Mouse (Mus musculus): ENCODE measurements around the gene Adgrg6. TPM values are rescaled to one million over a fixed set of nuclear protein-coding genes. Genes with fewer than 3 reads are reported as not detected.

Adgrg6 gene
- polyA plus RNA-seq, 1 experiment from 2014 or later: 2.8 TPM

- H3K4me1 ChIP-seq (replicated peaks): no peaks in the 10 kb centered on the region
- WGBS: 50% methylated on average over 5 of the region's 5 CpGs
- no peak; the same call in 1 of the 2 replicates for ATAC-seq
- no peak overlapping the region for H3K4me2 ChIP-seq (replicated peaks)
- H3K9me3 ChIP-seq: no peaks in the 10 kb centered on the region
- H3K4me3 ChIP-seq (replicated peaks): no peak overlapping the region
- H3K9ac ChIP-seq: no peak overlapping the region
- no peaks in the 10 kb centered on the region for H3K27me3 ChIP-seq (replicated peaks)
- H3K36me3 ChIP-seq: no peaks in the 10 kb centered on the region
- no peak overlapping the region for H3K27ac ChIP-seq
Observed at GRCm38 (mm10) chr10:14480928-14481327, 64.5 kb downstream of the Adgrg6 start.

GRCm38 (mm10) chr10:14476393-14476792 lies 69.1 kb downstream of the Adgrg6 start:
- WGBS: 48% methylated on average over 1 of the region's 1 CpGs
- Histone ChIP-seq H3K27ac (no peak overlapping the region), H3K9ac (no peak overlapping the region), H3K9me3 (no peaks in the 10 kb centered on the region), H3K27me3 (replicated peaks) (no peaks in the 10 kb centered on the region), H3K4me1 (replicated peaks) (no peaks in the 10 kb centered on the region), H3K4me3 (replicated peaks) (no peak overlapping the region), H3K36me3 (no peaks in the 10 kb centered on the region), H3K4me2 (replicated peaks) (no peak overlapping the region)
- ATAC-seq: no peak

GRCm38 (mm10) chr10:14475641-14476040 lies 69.8 kb downstream of the Adgrg6 start:
- WGBS: 86% methylated on average over 2 of the region's 2 CpGs

GRCm38 (mm10) chr10:14474541-14475305 lies 70.7 kb downstream of the Adgrg6 start:
- Histone ChIP-seq H3K9ac (no peak overlapping the region), H3K4me3 (replicated peaks) (no peak overlapping the region), H3K4me2 (replicated peaks) (no peak overlapping the region), H3K27me3 (replicated peaks) (no peaks in the 10 kb centered on the region), H3K9me3 (no peaks in the 10 kb centered on the region), H3K27ac (no peak overlapping the region), H3K36me3 (no peaks in the 10 kb centered on the region), H3K4me1 (replicated peaks) (no peaks in the 10 kb centered on the region)
- 68% methylated on average over 8 of the region's 8 CpGs for WGBS
- no peak for ATAC-seq

More at GRCm38 (mm10) chr10:14475641-14476040, 69.8 kb downstream of the Adgrg6 start:
- Histone ChIP-seq H3K4me2 (replicated peaks) (no peak overlapping the region), H3K36me3 (no peaks in the 10 kb centered on the region), H3K27ac (no peak overlapping the region), H3K27me3 (replicated peaks) (no peaks in the 10 kb centered on the region), H3K4me3 (replicated peaks) (no peak overlapping the region), H3K4me1 (replicated peaks) (no peaks in the 10 kb centered on the region), H3K9me3 (no peaks in the 10 kb centered on the region), H3K9ac (no peak overlapping the region)
- no peak for ATAC-seq

GRCm38 (mm10) chr10:14471039-14471550 lies 74.4 kb downstream of the Adgrg6 start:
- no peaks in the 10 kb centered on the region for H3K27me3 ChIP-seq (replicated peaks)
- no peak overlapping the region for H3K27ac ChIP-seq
- H3K4me1 ChIP-seq (replicated peaks): no peaks in the 10 kb centered on the region
- no peak overlapping the region for H3K4me2 ChIP-seq (replicated peaks)
- no peaks in the 10 kb centered on the region for H3K36me3 ChIP-seq
- H3K9ac ChIP-seq: no peak overlapping the region
- ATAC-seq: no peak
- H3K4me3 ChIP-seq (replicated peaks): no peak overlapping the region
- WGBS: 58% methylated on average over 5 of the region's 5 CpGs
- no peaks in the 10 kb centered on the region for H3K9me3 ChIP-seq

- H3K27me3 ChIP-seq (replicated peaks): no peaks in the 10 kb centered on the region
- 80% methylated on average over 10 of the region's 10 CpGs for WGBS
- no peak overlapping the region for H3K4me3 ChIP-seq (replicated peaks)
- H3K9ac ChIP-seq: no peak overlapping the region
- H3K4me1 ChIP-seq (replicated peaks): no peaks in the 10 kb centered on the region
- no peak overlapping the region for H3K27ac ChIP-seq
- ATAC-seq: no peak
- H3K36me3 ChIP-seq: no peaks in the 10 kb centered on the region
- H3K4me2 ChIP-seq (replicated peaks): no peak overlapping the region
- no peaks in the 10 kb centered on the region for H3K9me3 ChIP-seq
Observed at GRCm38 (mm10) chr10:14468623-14469022, 76.8 kb downstream of the Adgrg6 start.

GRCm38 (mm10) chr10:14463796-14464511 lies 81.5 kb downstream of the Adgrg6 start:
- Histone ChIP-seq H3K9me3 (no peaks in the 10 kb centered on the region), H3K4me1 (replicated peaks) (no peaks in the 10 kb centered on the region), H3K27me3 (replicated peaks) (no peaks in the 10 kb centered on the region), H3K4me3 (replicated peaks) (no peak overlapping the region), H3K36me3 (no peaks in the 10 kb centered on the region), H3K27ac (no peak overlapping the region), H3K9ac (no peak overlapping the region), H3K4me2 (replicated peaks) (no peak overlapping the region)
- 54% methylated on average over 4 of the region's 4 CpGs for WGBS
- ATAC-seq: peak; percentile 72

- WGBS: 62% methylated on average over 4 of the region's 4 CpGs
- no peak overlapping the region for H3K27ac ChIP-seq
Observed at GRCm38 (mm10) chr10:14460933-14461514, 84.4 kb downstream of the Adgrg6 start.

GRCm38 (mm10) chr10:14460252-14460932 lies 85.1 kb downstream of the Adgrg6 start:
- no peak overlapping the region for H3K4me3 ChIP-seq (replicated peaks)
- no peak overlapping the region for H3K4me2 ChIP-seq (replicated peaks)
- no peaks in the 10 kb centered on the region for H3K4me1 ChIP-seq (replicated peaks)
- no peak overlapping the region for H3K27ac ChIP-seq
- no peak overlapping the region for H3K9ac ChIP-seq
- 51% methylated on average over 5 of the region's 5 CpGs for WGBS
- H3K27me3 ChIP-seq (replicated peaks): no peaks in the 10 kb centered on the region
- H3K36me3 ChIP-seq: no peaks in the 10 kb centered on the region
- ATAC-seq: peak; percentile 32
- H3K9me3 ChIP-seq: no peaks in the 10 kb centered on the region

More at GRCm38 (mm10) chr10:14460933-14461514, 84.4 kb downstream of the Adgrg6 start:
- Histone ChIP-seq H3K9me3 (no peaks in the 10 kb centered on the region), H3K4me1 (replicated peaks) (no peaks in the 10 kb centered on the region), H3K27me3 (replicated peaks) (no peaks in the 10 kb centered on the region), H3K4me3 (replicated peaks) (no peak overlapping the region), H3K36me3 (no peaks in the 10 kb centered on the region), H3K4me2 (replicated peaks) (no peak overlapping the region), H3K9ac (no peak overlapping the region)
- no peak for ATAC-seq

GRCm38 (mm10) chr10:14459819-14460218 lies 85.6 kb downstream of the Adgrg6 start:
- Histone ChIP-seq H3K4me2 (replicated peaks) (no peak overlapping the region), H3K4me3 (replicated peaks) (no peak overlapping the region), H3K27ac (no peak overlapping the region), H3K36me3 (no peaks in the 10 kb centered on the region), H3K4me1 (replicated peaks) (no peaks in the 10 kb centered on the region), H3K9ac (no peak overlapping the region), H3K9me3 (no peaks in the 10 kb centered on the region), H3K27me3 (replicated peaks) (no peaks in the 10 kb centered on the region)
- no peak for ATAC-seq
- WGBS: 77% methylated on average over 7 of the region's 7 CpGs

- Histone ChIP-seq H3K9me3 (no peaks in the 10 kb centered on the region), H3K4me1 (replicated peaks) (no peaks in the 10 kb centered on the region), H3K27me3 (replicated peaks) (no peaks in the 10 kb centered on the region), H3K4me3 (replicated peaks) (no peak overlapping the region), H3K4me2 (replicated peaks) (no peak overlapping the region), H3K36me3 (no peaks in the 10 kb centered on the region), H3K9ac (no peak overlapping the region), H3K27ac (no peak overlapping the region)
- 93% methylated on average over 10 of the region's 10 CpGs for WGBS
- no peak for ATAC-seq
Observed at GRCm38 (mm10) chr10:14459330-14459729, 86.1 kb downstream of the Adgrg6 start.

GRCm38 (mm10) chr10:14454481-14454880 lies 91.0 kb downstream of the Adgrg6 start:
- Histone ChIP-seq H3K27me3 (replicated peaks) (no peaks in the 10 kb centered on the region), H3K36me3 (no peaks in the 10 kb centered on the region), H3K4me3 (replicated peaks) (no peak overlapping the region), H3K4me1 (replicated peaks) (no peaks in the 10 kb centered on the region), H3K27ac (no peak overlapping the region), H3K9ac (no peak overlapping the region), H3K4me2 (replicated peaks) (no peak overlapping the region), H3K9me3 (no peaks in the 10 kb centered on the region)
- ATAC-seq: no peak
- WGBS: 49% methylated on average over 4 of the region's 4 CpGs

All from intestine, embryonic 15.5 days (tissue).